Mouse (Mus musculus) liver, embryonic 16.5 days (tissue): ENCODE data around the gene Hnrnpul1. TPM values are rescaled to one million over a fixed set of nuclear protein-coding genes. Genes with fewer than 3 reads are reported as not detected.

Experiments used
- ATAC-seq: fragments of 200-750 bp; cut with Nextera tagmentation; 2 replicates; pipeline ENCODE4 v1.8.0; 2017; ENCODE audit warnings: low read depth, mild to moderate bottlenecking, moderate number of reproducible peaks, moderate library complexity
- H3K27ac ChIP-seq: fragments of 300-500 bp; sonication (generic); 2 replicates; pipeline ENCODE4 v1.5.1; 2014; ENCODE audit warnings: mild to moderate bottlenecking, low read length
- H3K27me3 ChIP-seq: fragments of 300-500 bp; sonication (generic); 2 replicates; pipeline ENCODE4 v1.6.1; 2014; ENCODE audit warnings: low read depth, low read length, mixed read lengths; ENCODE audit not compliant: control insufficient read depth, insufficient read depth
- H3K36me3 ChIP-seq: fragments of 300-500 bp; sonication (generic); 2 replicates; pipeline ENCODE4 v1.6.1; 2014; ENCODE audit warnings: mild to moderate bottlenecking; ENCODE audit not compliant: control insufficient read depth, insufficient read depth
- H3K4me1 ChIP-seq: fragments of 300-500 bp; sonication (generic); 2 replicates; pipeline ENCODE4 v1.6.1; 2014; ENCODE audit warnings: low read depth, low read length, mixed read lengths; ENCODE audit not compliant: control insufficient read depth
- H3K4me2 ChIP-seq: fragments of 300-500 bp; sonication (generic); 2 replicates; pipeline ENCODE4 v1.6.1; 2014; ENCODE audit warnings: low read depth, low read length, mixed read lengths
- H3K4me3 ChIP-seq: fragments of 300-500 bp; sonication (generic); 2 replicates; pipeline ENCODE4 v1.5.1; 2014; ENCODE audit warnings: low read depth, mild to moderate bottlenecking, low read length
- H3K9ac ChIP-seq: fragments of 300-500 bp; sonication (generic); 2 replicates; pipeline ENCODE4 v1.6.1; 2014; ENCODE audit warnings: low read depth, low read length
- H3K9me3 ChIP-seq: fragments of 300-500 bp; sonication (generic); replicated peaks from 2 replicates; pipeline ENCODE4 v1.6.1; 2016; ENCODE audit warnings: low read length; ENCODE audit not compliant: control insufficient read depth
- WGBS: fragments of 180-500 bp; shearing (Covaris S2); extraction: QIAGEN DNeasy Blood & Tissue Kit; methylation state at CpG from one replicate; pipeline ENCODE4 v1.1.7; 2014; ENCODE audit not compliant: insufficient replicate concordance; 5-methylcytosine and 5-hydroxymethylcytosine counted together
- polyA plus RNA-seq: library from polyadenylated mRNA; unstranded; fragments of >200 nt; fragmentation: Nextera tagmentation; extraction: Ambion mirVana; gene quantifications from 2 replicates; pipeline ENCODE4 v1.2.1, GENCODE M21; 2015

Hnrnpul1 gene
- polyA plus RNA-seq, 1 experiment from 2014 or later = 24.8 TPM

DNA sequence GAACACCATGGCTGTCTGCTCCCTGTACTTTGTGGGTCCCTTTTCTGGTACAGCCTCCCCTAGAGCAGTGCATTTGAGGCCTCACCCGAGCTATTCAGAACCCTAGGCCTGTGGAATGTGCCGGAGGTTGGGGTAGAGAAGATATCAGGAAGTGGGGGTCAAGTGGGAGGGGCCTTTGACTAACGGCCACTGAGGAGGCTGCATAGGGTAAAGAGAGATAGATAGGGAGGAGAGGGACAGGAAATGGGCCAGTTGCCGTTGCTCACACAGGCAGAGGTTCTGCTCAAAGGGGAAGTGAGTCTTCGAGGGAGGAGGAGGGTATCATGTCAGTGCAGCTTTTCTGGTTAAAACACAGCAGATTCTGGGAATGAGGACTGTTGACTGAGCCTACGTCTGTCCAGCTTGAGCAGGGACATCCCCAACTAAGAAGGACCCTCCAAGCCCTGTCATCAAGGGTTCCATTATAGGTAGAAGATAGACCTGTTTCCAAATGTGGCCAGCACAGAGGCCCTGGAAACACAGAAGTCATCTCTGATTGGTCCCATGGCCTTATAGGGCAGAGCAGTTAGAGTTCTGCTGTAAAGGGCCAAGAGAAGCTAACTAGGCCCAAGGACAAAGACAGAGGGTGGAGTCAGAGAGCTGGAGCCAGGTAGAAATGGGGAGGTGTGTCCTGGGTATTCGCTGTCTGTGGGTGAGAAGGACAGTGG is 70.9 kb downstream of the Hnrnpul1 start:
- 14% methylated on average over 7 of the region's 7 CpGs for WGBS
- Histone ChIP-seq H3K36me3 (no peaks in the 10 kb centered on the region), H3K27ac (peak overlapping the region; percentile 65), H3K9ac (peak overlapping the region; percentile 37), H3K27me3 (no peaks in the 10 kb centered on the region), H3K9me3 (no peaks in the 10 kb centered on the region), H3K4me1 (peaks cover 66% of the 10 kb centered on the region), H3K4me2 (peak overlapping the region; percentile 39), H3K4me3 (peak overlapping the region; percentile 9; the same call in 1 of the 2 replicates)
- no peak for ATAC-seq

- Histone ChIP-seq H3K4me2 (peak overlapping the region; percentile 86), H3K9me3 (no peaks in the 10 kb centered on the region), H3K4me1 (peaks cover 56% of the 10 kb centered on the region), H3K27me3 (no peaks in the 10 kb centered on the region), H3K27ac (peak overlapping the region; percentile 97), H3K36me3 (no peaks in the 10 kb centered on the region), H3K4me3 (peak overlapping the region; percentile 85), H3K9ac (peak overlapping the region; percentile 39)
- ATAC-seq = no peak
- WGBS = 13% methylated on average over 15 of the region's 15 CpGs
These were observed 73.0 kb downstream of the Hnrnpul1 start for GRCm38 (mm10) chr7:25681341-25682231.

DNA sequence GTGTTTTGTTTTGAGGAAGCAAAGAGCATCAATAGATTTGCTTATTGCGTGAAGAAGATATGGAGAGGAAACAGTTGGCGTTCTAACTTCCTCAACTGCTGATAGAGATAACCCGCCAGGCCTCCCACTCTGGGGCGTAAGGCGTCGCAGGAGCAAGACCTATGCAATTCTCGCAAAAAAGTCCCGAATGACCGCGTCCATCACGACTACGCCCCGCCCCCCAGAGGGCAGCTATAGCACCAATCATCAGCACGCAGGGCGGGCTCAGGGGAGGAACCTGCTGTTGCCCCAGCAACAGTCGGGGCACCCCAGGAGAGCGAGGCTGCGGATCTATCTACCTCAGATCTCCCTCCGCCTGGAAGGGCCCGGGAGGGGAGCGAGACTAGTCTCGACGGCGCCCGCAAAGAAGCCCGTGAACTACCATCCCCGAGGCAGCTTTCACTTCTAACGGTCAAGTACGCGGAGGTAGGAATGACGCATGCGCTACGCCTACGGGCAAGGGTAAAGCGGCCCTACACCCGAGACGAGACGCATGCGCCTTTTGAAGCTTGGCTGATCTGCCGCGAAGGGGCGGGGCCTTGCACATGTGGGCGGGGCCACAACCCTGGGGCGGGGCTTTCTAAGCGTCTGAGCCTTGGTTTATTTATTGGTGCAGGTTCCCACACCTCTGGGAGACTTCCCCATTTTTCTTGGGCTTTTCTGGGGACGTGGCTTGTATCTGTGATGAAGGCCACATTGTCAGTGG is 73.9 kb downstream of the Hnrnpul1 start, which contains the start of gene B9d2:
TSS of gene B9d2 (plus strand) at position 267 of the 745 bp plus-strand sequence.
- peaks cover 2% of the 10 kb centered on the region; the same call in 1 of the 2 replicates for H3K27me3 ChIP-seq
- ATAC-seq = peak; percentile 96
- H3K9ac ChIP-seq = peak within 1 kb of the TSS; percentile 81
- peak within 1 kb of the TSS; percentile 86 for H3K4me2 ChIP-seq
- peak within 1 kb of the TSS; percentile 97 for H3K27ac ChIP-seq
- WGBS = under 1% methylated on average over 46 of the region's 46 CpGs
- peak within 1 kb of the TSS; percentile 85 for H3K4me3 ChIP-seq
- no peaks in the 10 kb centered on the region for H3K36me3 ChIP-seq
- no peaks in the 10 kb centered on the region for H3K9me3 ChIP-seq
- peaks cover 47% of the 10 kb centered on the region for H3K4me1 ChIP-seq

- 1% methylated on average over 6 of the region's 6 CpGs for WGBS
- H3K4me2 ChIP-seq = peak overlapping the region; percentile 86
- ATAC-seq = no peak
- H3K4me3 ChIP-seq = peak overlapping the region; percentile 85
- H3K9me3 ChIP-seq = no peaks in the 10 kb centered on the region
- peaks cover 44% of the 10 kb centered on the region for H3K4me1 ChIP-seq
- H3K9ac ChIP-seq = peak overlapping the region; percentile 63
- H3K27me3 ChIP-seq = peaks cover 9% of the 10 kb centered on the region
- peak overlapping the region; percentile 97 for H3K27ac ChIP-seq
- no peaks in the 10 kb centered on the region for H3K36me3 ChIP-seq
These were observed 74.6 kb downstream of the Hnrnpul1 start for GRCm38 (mm10) chr7:25679971-25680370.

GRCm38 (mm10) chr7:25677013-25677412 is 77.5 kb downstream of the Hnrnpul1 start:
- Histone ChIP-seq H3K27ac (no peak overlapping the region), H3K4me2 (no peak overlapping the region), H3K9ac (no peak overlapping the region), H3K9me3 (no peaks in the 10 kb centered on the region), H3K27me3 (peaks cover 22% of the 10 kb centered on the region), H3K4me1 (peaks cover 29% of the 10 kb centered on the region), H3K36me3 (no peaks in the 10 kb centered on the region), H3K4me3 (no peak overlapping the region)
- 80% methylated on average over 7 of the region's 7 CpGs for WGBS
- ATAC-seq = no peak

- H3K4me2 ChIP-seq = no peak overlapping the region
- H3K9ac ChIP-seq = no peak overlapping the region
- WGBS = 70% methylated on average over 15 of the region's 15 CpGs
- ATAC-seq = no peak
- H3K27ac ChIP-seq = no peak overlapping the region
- H3K27me3 ChIP-seq = peaks cover 22% of the 10 kb centered on the region
- H3K4me1 ChIP-seq = peaks cover 23% of the 10 kb centered on the region
- H3K36me3 ChIP-seq = no peaks in the 10 kb centered on the region
- no peaks in the 10 kb centered on the region for H3K9me3 ChIP-seq
- no peak overlapping the region for H3K4me3 ChIP-seq
These were observed 78.3 kb downstream of the Hnrnpul1 start for GRCm38 (mm10) chr7:25676085-25676781.

DNA sequence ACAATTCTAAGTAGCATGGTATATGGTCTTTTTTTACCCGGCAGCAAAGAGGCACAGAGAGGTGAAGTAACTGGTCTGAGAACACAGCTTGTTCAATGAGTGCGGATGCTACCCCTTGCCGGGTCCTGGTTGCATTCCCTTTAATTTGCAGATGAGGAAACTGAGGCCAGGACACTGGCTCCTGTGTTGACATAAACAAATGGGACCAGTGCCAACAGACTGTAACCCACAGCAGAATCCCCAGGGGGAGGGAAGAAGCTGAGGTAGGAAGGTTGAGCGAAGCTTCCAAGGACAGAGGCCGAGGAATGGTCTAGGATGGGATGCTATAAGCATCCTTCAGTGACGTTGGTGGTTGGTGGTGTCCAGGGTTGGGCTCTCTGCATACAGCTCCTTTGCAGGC is 79.2 kb downstream of the Hnrnpul1 start:
- WGBS = 61% methylated on average over 6 of the region's 6 CpGs
- no peak overlapping the region for H3K4me2 ChIP-seq
- no peak for ATAC-seq

GRCm38 (mm10) chr7:25674719-25675300 is 79.7 kb downstream of the Hnrnpul1 start, which contains the start of gene Tmem91:
Tmem91 (minus strand) TSS chr7:25675166.
- WGBS = 1% methylated on average over 29 of the region's 29 CpGs
- H3K27ac ChIP-seq = no peak within 1 kb of the TSS
- no peak within 1 kb of the TSS for H3K9ac ChIP-seq
- ATAC-seq = 0 out of 2 replicates have a peak, but pooled peaks have one; percentile 15
- H3K36me3 ChIP-seq = no peaks in the 10 kb centered on the region
- peaks cover 14% of the 10 kb centered on the region for H3K4me1 ChIP-seq
- H3K4me3 ChIP-seq = peak within 1 kb of the TSS; percentile 43
- H3K4me2 ChIP-seq = peak within 1 kb of the TSS; percentile 55
- H3K27me3 ChIP-seq = peaks cover 22% of the 10 kb centered on the region
- H3K9me3 ChIP-seq = no peaks in the 10 kb centered on the region

More for the DNA sequence above, 79.2 kb downstream of the Hnrnpul1 start:
- H3K27ac ChIP-seq = no peak overlapping the region
- H3K4me1 ChIP-seq = peaks cover 20% of the 10 kb centered on the region
- no peak overlapping the region for H3K4me3 ChIP-seq
- peaks cover 22% of the 10 kb centered on the region for H3K27me3 ChIP-seq
- H3K9ac ChIP-seq = no peak overlapping the region
- no peaks in the 10 kb centered on the region for H3K36me3 ChIP-seq
- H3K9me3 ChIP-seq = no peaks in the 10 kb centered on the region
